Mouse (Mus musculus): ENCODE results near the gene Pradc1.
"Not testable (repeated sequence)": the region's sequence is repeated elsewhere in the genome, so short reads cannot be mapped to it uniquely, and the experiment has no call there.

Pradc1 gene

GRCm38 (mm10) chr6:85450697-85451663 lies 790 bp downstream of the Pradc1 start, which contains the start of gene Cct7:
Cct7 (plus strand) TSS chr6:85451514.
- peak; percentile 98 for DNase-seq (ENCODE audit: low read depth, low spot score)

- DNase-seq (ENCODE audit: low read depth, low spot score), result not testable (repeated sequence)
These were observed 1.6 kb downstream of the Pradc1 start for GRCm38 (mm10) chr6:85450140-85450539.

GRCm38 (mm10) chr6:85447351-85447750 lies 4.4 kb downstream of the Pradc1 start:
- DNase-seq (ENCODE audit: low read depth, low spot score), result no peak

- peak; percentile 40 for DNase-seq (ENCODE audit: low read depth, low spot score)
These were observed 6.5 kb downstream of the Pradc1 start for GRCm38 (mm10) chr6:85445286-85445685.

- no peak for DNase-seq (ENCODE audit: low read depth, low spot score)
These were observed 7.4 kb downstream of the Pradc1 start for GRCm38 (mm10) chr6:85444266-85444965.

- DNase-seq (ENCODE audit: low read depth, low spot score), result no peak
These were observed 8.1 kb downstream of the Pradc1 start for GRCm38 (mm10) chr6:85443488-85444233.

GRCm38 (mm10) chr6:85441142-85441541 lies 10.6 kb downstream of the Pradc1 start:
- DNase-seq (ENCODE audit: low read depth, low spot score), result no peak

GRCm38 (mm10) chr6:85436631-85437030 lies 15.1 kb downstream of the Pradc1 start:
- no peak for DNase-seq (ENCODE audit: low read depth, low spot score)

- no peak for DNase-seq (ENCODE audit: low read depth, low spot score)
These were observed 15.6 kb downstream of the Pradc1 start for GRCm38 (mm10) chr6:85436204-85436603.

- DNase-seq (ENCODE audit: low read depth, low spot score), result no peak
These were observed 17.9 kb downstream of the Pradc1 start for GRCm38 (mm10) chr6:85433865-85434264.

GRCm38 (mm10) chr6:85431842-85432431 lies 19.8 kb downstream of the Pradc1 start, which contains the start of gene Smyd5:
Smyd5 (plus strand) TSS chr6:85431989.
- DNase-seq (ENCODE audit: low read depth, low spot score), result peak; percentile 40

- DNase-seq (ENCODE audit: low read depth, low spot score), result no peak
These were observed 20.4 kb downstream of the Pradc1 start for GRCm38 (mm10) chr6:85431274-85431841.

- DNase-seq (ENCODE audit: low read depth, low spot score), result no peak
These were observed 27.9 kb downstream of the Pradc1 start, which contains the start of gene Noto for GRCm38 (mm10) chr6:85423836-85424379. Noto (plus strand) TSS chr6:85423886.

- DNase-seq (ENCODE audit: low read depth, low spot score), result no peak
These were observed 32.6 kb downstream of the Pradc1 start for GRCm38 (mm10) chr6:85419150-85419549.

- no peak for DNase-seq (ENCODE audit: low read depth, low spot score)
These were observed 35.9 kb downstream of the Pradc1 start for GRCm38 (mm10) chr6:85415829-85416228.

GRCm38 (mm10) chr6:85410771-85411273 lies 40.9 kb downstream of the Pradc1 start:
- DNase-seq (ENCODE audit: low read depth, low spot score), result peak; percentile 40

- DNase-seq (ENCODE audit: low read depth, low spot score), result no peak
These were observed 42.8 kb downstream of the Pradc1 start for GRCm38 (mm10) chr6:85409003-85409402.

- DNase-seq (ENCODE audit: low read depth, low spot score), result no peak
These were observed 48.7 kb downstream of the Pradc1 start for GRCm38 (mm10) chr6:85403039-85403438.

GRCm38 (mm10) chr6:85402613-85403012 lies 49.2 kb downstream of the Pradc1 start:
- peak; percentile 13 for DNase-seq (ENCODE audit: low read depth, low spot score)

- DNase-seq (ENCODE audit: low read depth, low spot score), result no peak
These were observed 52.1 kb downstream of the Pradc1 start for GRCm38 (mm10) chr6:85399715-85400114.
